Mouse (Mus musculus) spleen, adult 2 months (tissue): Measurements from ENCODE around the gene Khdc1b.

Experiments used
- CTCF ChIP-seq: fragments of 200-500 bp; IDR thresholded peaks from 2 replicates; pipeline ENCODE4 v1.5.1; 2011; ENCODE audit warnings: mild to moderate bottlenecking, inconsistent platforms; ENCODE audit not compliant: insufficient read depth, insufficient read length, insufficient replicate concordance; ENCODE audit errors: extremely low read depth
- POLR2A ChIP-seq: fragments of 200-500 bp; IDR thresholded peaks from 2 replicates; pipeline ENCODE4 v1.6.1; 2011; ENCODE audit warnings: low read depth, low read length, inconsistent platforms

DNA sequence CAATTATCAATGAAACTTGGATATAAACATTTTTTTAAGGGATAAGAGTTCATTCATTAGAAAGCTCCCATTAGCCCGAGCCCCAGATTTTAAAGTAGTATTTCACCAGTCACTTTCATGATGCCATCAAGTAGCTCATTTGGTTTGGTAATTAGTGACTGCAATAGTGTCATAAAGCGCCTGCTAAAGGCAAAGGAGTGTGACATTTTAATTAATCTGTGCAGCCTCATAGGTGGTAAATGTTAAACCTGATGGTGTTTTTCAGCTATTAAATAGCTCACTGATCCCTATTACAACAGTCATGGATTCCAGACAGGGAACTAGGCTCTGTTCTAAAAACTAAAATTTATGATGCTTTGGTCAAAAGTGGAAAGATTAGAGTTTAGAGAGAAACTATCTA is 23.9 kb downstream of the Khdc1b start:
- no peak for TF ChIP-seq CTCF
- no peak for TF ChIP-seq POLR2A
